9 mouse cellular contexts compared by ENCODE assay signal in the genomic region with DNA sequence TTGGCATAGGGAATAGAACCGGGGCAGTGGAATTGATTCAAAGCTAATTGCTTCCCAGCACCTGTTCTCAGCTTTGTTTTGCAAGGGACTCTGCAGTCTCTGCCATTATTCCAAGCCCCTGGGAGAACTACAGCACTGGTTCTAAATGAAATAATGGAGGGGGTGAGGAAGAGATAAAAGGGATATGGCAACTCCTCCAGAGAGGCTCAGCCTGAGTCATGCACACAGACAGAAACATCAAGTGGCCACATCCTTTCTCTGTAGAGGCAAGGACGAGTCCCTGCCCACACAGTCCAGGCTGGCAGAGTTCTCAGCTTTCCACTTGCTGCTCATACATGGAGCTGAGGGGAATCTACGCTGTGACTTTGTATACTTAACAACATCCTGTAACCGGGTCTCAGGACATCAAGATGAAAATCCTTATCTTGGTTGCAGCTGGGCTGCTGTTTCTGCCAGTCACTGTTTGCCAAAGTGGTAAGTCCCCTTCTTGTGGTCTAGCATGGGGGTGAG. TPM values are rescaled to one million over a fixed set of nuclear protein-coding genes. Genes with fewer than 3 reads are reported as not detected.
DNase-seq lines count a peak whose midpoint lies in the region; ATAC-seq lines count a peak whose summit lies in the region.
"Had no signal": no experiment of that assay in that cellular context is flagged by ENCODE, and none has a peak within 500 bp of the region (broad histone marks: within the 10 kb centered on the region; RNA-seq: fewer than 3 reads in every experiment).

A gene (plus strand): TSS at position 200 of the 510 bp plus-strand sequence.

- H3K9ac ChIP-seq in forebrain, embryonic 11.5 days (ENCODE audit: low read length), result no peak within 1 kb of the TSS
- H3K9ac ChIP-seq in liver, embryonic 15.5 days, result no peak within 1 kb of the TSS
- H3K9ac ChIP-seq in intestine, embryonic 16.5 days (ENCODE audit: low read depth, low read length), result no peak within 1 kb of the TSS
- H3K9ac ChIP-seq: limb, embryonic 12.5 days had no signal

- no peak within 1 kb of the TSS for H3K4me3 ChIP-seq in forebrain, embryonic 11.5 days (ENCODE audit: low read depth, low read length)
- H3K4me3 ChIP-seq in liver, embryonic 15.5 days (replicated peaks), result no peak within 1 kb of the TSS
- H3K4me3 ChIP-seq in midbrain, embryonic 10.5 days, result no peak within 1 kb of the TSS
- H3K4me3 ChIP-seq in intestine, embryonic 16.5 days (ENCODE audit: low read length), result no peak within 1 kb of the TSS
- H3K4me3 ChIP-seq: limb, embryonic 12.5 days had no signal

- no peak within 1 kb of the TSS for H3K4me2 ChIP-seq in forebrain, embryonic 11.5 days (ENCODE audit: low read depth, low read length, severe bottlenecking)
- H3K4me2 ChIP-seq in liver, embryonic 15.5 days, result no peak within 1 kb of the TSS
- H3K4me2 ChIP-seq in intestine, embryonic 16.5 days (ENCODE audit: low read depth, low read length), result no peak within 1 kb of the TSS
- H3K4me2 ChIP-seq: limb, embryonic 12.5 days had no signal

- H3K27ac ChIP-seq in forebrain, embryonic 11.5 days (ENCODE audit: low read depth, low read length), result peak within 1 kb of the TSS; percentile 37; the same call in 1 of the 2 replicates
- peak within 1 kb of the TSS; percentile 62 for H3K27ac ChIP-seq in liver, embryonic 15.5 days (replicated peaks)
- no peak within 1 kb of the TSS for H3K27ac ChIP-seq in midbrain, embryonic 10.5 days (replicated peaks)
- no peak within 1 kb of the TSS for H3K27ac ChIP-seq in intestine, embryonic 16.5 days (ENCODE audit: low read length)
- H3K27ac ChIP-seq: limb, embryonic 12.5 days had no signal

- no peaks in the 10 kb centered on the region; the same call in 1 of the 2 replicates for H3K4me1 ChIP-seq in forebrain, embryonic 11.5 days (replicated peaks; ENCODE audit: control insufficient read depth, insufficient read depth, low read length)
- H3K4me1 ChIP-seq in liver, embryonic 15.5 days (replicated peaks), result peaks cover 33% of the 10 kb centered on the region
- no peaks in the 10 kb centered on the region for H3K4me1 ChIP-seq in midbrain, embryonic 10.5 days
- H3K4me1 ChIP-seq in intestine, embryonic 16.5 days (ENCODE audit: control insufficient read depth, insufficient read depth, low read length), result no peaks in the 10 kb centered on the region

- H3K36me3 ChIP-seq in forebrain, embryonic 11.5 days (ENCODE audit: control insufficient read depth, insufficient read depth, low read length), result no peaks in the 10 kb centered on the region; the same call in 1 of the 2 replicates
- H3K36me3 ChIP-seq in liver, embryonic 15.5 days (replicated peaks), result 0 out of 2 replicates have a peak, but pooled peaks cover 6% of the 10 kb centered on the region
- peaks cover 7% of the 10 kb centered on the region; the same call in 1 of the 2 replicates for H3K36me3 ChIP-seq in midbrain, embryonic 10.5 days
- no peaks in the 10 kb centered on the region for H3K36me3 ChIP-seq in intestine, embryonic 16.5 days (ENCODE audit: control insufficient read depth, insufficient read depth, low read length)
- H3K36me3 ChIP-seq: limb, embryonic 12.5 days had no signal

- no peaks in the 10 kb centered on the region for H3K9me3 ChIP-seq in forebrain, embryonic 11.5 days (ENCODE audit: control insufficient read depth, low read length)
- no peaks in the 10 kb centered on the region for H3K9me3 ChIP-seq in liver, embryonic 15.5 days (replicated peaks)
- no peaks in the 10 kb centered on the region for H3K9me3 ChIP-seq in midbrain, embryonic 10.5 days (replicated peaks)
- H3K9me3 ChIP-seq in intestine, embryonic 16.5 days (ENCODE audit: control insufficient read depth, low read length), result no peaks in the 10 kb centered on the region
- H3K9me3 ChIP-seq: limb, embryonic 12.5 days had no signal

- no peaks in the 10 kb centered on the region for H3K27me3 ChIP-seq in forebrain, embryonic 11.5 days (ENCODE audit: control insufficient read depth, insufficient read depth, low read length)
- H3K27me3 ChIP-seq in liver, embryonic 15.5 days, result no peaks in the 10 kb centered on the region
- no peaks in the 10 kb centered on the region for H3K27me3 ChIP-seq in midbrain, embryonic 10.5 days (ENCODE audit: low read depth, poor library complexity, severe bottlenecking)
- H3K27me3 ChIP-seq in intestine, embryonic 16.5 days (replicated peaks; ENCODE audit: control insufficient read depth, insufficient read depth, low read length), result no peaks in the 10 kb centered on the region
- H3K27me3 ChIP-seq: limb, embryonic 12.5 days had no signal

- DNase-seq in right cerebral cortex, postnatal 25 days, result peak; percentile 40
- no peak for DNase-seq in right cerebral cortex, postnatal 10 days (ENCODE audit: low spot score in 2 of 2)
- DNase-seq in forebrain, embryonic 11.5 days (ENCODE audit: low spot score), result no peak
- DNase-seq in thymus, postnatal 4 days, result peak; percentile 20
- DNase-seq in ovary, postnatal 10 days (ENCODE audit: low spot score), result no peak
- DNase-seq in midbrain, embryonic 10.5 days (ENCODE audit: low spot score), result no peak

- WGBS in forebrain, embryonic 11.5 days, result 55% methylated on average over 4 of the region's 4 CpGs
- 28% methylated on average over 4 of the region's 4 CpGs for WGBS in liver, embryonic 15.5 days (ENCODE audit: insufficient replicate concordance)
- 69% methylated on average over 4 of the region's 4 CpGs for WGBS in midbrain, embryonic 10.5 days
- WGBS in intestine, embryonic 16.5 days, result 58% methylated on average over 4 of the region's 4 CpGs

- 0 out of 2 replicates have a peak, but pooled peaks have one; percentile 39 for ATAC-seq in forebrain, embryonic 11.5 days (replicated peaks; ENCODE audit: low FRiP score)
- peak; percentile 56 for ATAC-seq in liver, embryonic 15.5 days (ENCODE audit: insufficient read depth)
- no peak for ATAC-seq in intestine, embryonic 16.5 days

RNA-seq across cellular contexts. Expression of the gene that starts here (rescaled TPM):
- 2.3 and 3.1 TPM in 2 replicates for polyA plus RNA-seq in forebrain, embryonic 11.5 days (2014; fragmentation: Nextera tagmentation; extraction: Ambion mirVana)
- polyA plus RNA-seq in liver, embryonic 15.5 days (2015; fragmentation: Nextera tagmentation; extraction: Ambion mirVana), result 7.5 and 8.9 TPM in 2 replicates
- polyA plus RNA-seq in midbrain, embryonic 10.5 days (2016; fragmentation: Nextera tagmentation; extraction: Ambion mirVana), result 1.5 and 2.3 TPM in 2 replicates
- 0.21 and 0.38 TPM in 2 replicates for polyA plus RNA-seq in intestine, embryonic 16.5 days (2015; fragmentation: Nextera tagmentation; extraction: Ambion mirVana)

Comparison
In these comparisons a context has a peak if more than half of its experiments do, and no peak if none do; other contexts are left out.
1. DNase-seq: peak in right cerebral cortex, postnatal 25 days (single experiment) and thymus, postnatal 4 days (single experiment); none in right cerebral cortex, postnatal 10 days (0 of 2), forebrain, embryonic 11.5 days (single experiment), ovary, postnatal 10 days (single experiment) and midbrain, embryonic 10.5 days (single experiment).
2. H3K27ac ChIP-seq: peak in forebrain, embryonic 11.5 days (single experiment) and liver, embryonic 15.5 days (single experiment); none in midbrain, embryonic 10.5 days (single experiment) and intestine, embryonic 16.5 days (single experiment).